ENCODE assay signal across 9 mouse cellular contexts in the genomic region with DNA sequence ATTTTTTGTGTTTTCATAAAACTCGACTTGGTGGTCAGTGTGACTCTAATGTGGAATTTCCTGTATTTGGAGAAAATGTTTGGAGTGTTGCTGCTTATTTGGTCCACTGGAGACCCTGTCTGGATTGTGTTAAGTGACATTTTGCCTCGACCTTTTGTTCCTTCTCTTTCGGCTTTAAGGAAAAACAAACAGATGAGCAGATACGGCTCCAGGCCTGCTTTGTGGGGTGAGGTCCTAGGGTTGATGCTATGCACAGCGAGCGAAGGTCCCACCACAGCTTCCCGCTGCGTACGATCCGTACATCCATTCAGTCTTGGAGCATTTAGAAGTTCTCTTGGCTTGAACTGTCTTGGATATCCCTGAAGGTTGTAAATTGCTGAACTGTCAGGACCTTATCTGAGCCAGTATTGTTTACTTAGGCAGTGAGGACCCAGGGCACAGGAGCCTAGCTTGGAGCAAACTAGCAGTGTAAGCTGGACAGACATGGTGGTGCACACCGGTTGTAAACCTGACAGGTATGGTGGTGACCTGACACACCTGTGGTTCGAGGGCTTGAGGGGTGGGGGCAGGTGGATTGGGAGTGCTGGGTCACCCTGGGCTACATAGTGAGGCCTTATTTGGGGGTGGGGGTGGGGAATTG.
DNase-seq lines count a peak whose midpoint lies in the region; ATAC-seq and TF ChIP-seq lines count a peak whose summit lies in the region.
"Had no signal": no experiment of that assay in that cellular context is flagged by ENCODE, and none has a peak within 500 bp of the region (broad histone marks: within the 10 kb centered on the region; RNA-seq: fewer than 3 reads in every experiment).

No protein-coding gene starts in this region.

- TF ChIP-seq EP300 in liver, embryonic 14.5 days (IDR thresholded peaks at IDR 0.05; ENCODE audit: low read depth) = no peak

- H3K4me2 ChIP-seq in kidney, embryonic 16.5 days (replicated peaks; ENCODE audit: low read depth, low read length) = no peak overlapping the region
- H3K4me2 ChIP-seq in embryonic facial prominence, embryonic 15.5 days (replicated peaks) = no peak overlapping the region
- no peak overlapping the region; the same call in 1 of the 2 replicates for H3K4me2 ChIP-seq in liver, embryonic 14.5 days (ENCODE audit: low read depth)

- H3K9me3 ChIP-seq in kidney, embryonic 16.5 days (ENCODE audit: low read length) = no peaks in the 10 kb centered on the region
- no peaks in the 10 kb centered on the region for H3K9me3 ChIP-seq in embryonic facial prominence, embryonic 15.5 days (replicated peaks)
- no peaks in the 10 kb centered on the region for H3K9me3 ChIP-seq in liver, embryonic 14.5 days (ENCODE audit: control insufficient read depth, low read length)

- TF ChIP-seq CTCF in liver, embryonic 14.5 days (IDR thresholded peaks at IDR 0.05; ENCODE audit: low read depth) = no peak

- peak overlapping the region; percentile 81 for H3K27ac ChIP-seq in kidney, embryonic 16.5 days (ENCODE audit: low read length)
- H3K27ac ChIP-seq in embryonic facial prominence, embryonic 15.5 days (replicated peaks) = peak overlapping the region; percentile 60
- H3K27ac ChIP-seq in liver, embryonic 14.5 days = no peak overlapping the region; the same call in 1 of the 2 replicates

- peak; percentile 62; the same call in 1 of the 2 replicates for ATAC-seq in kidney, embryonic 16.5 days (ENCODE audit: low FRiP score, low TSS enrichment)
- no peak for ATAC-seq in embryonic facial prominence, embryonic 15.5 days (ENCODE audit: insufficient number of reproducible peaks, low FRiP score, low TSS enrichment, low read depth)
- peak; percentile 41 for ATAC-seq in liver, embryonic 14.5 days (ENCODE audit: insufficient read depth)
- ATAC-seq: Patski had no signal

- peak; percentile 57 for DNase-seq in embryo, embryonic 10 days (ENCODE audit: low spot score)
- no peak for DNase-seq in embryo, embryonic 11 days
- DNase-seq in kidney, adult 18-20 months = no peak
- DNase-seq in liver, embryonic 14.5 days (ENCODE audit: low read depth in 3 of 3, low spot score in 3 of 3) = no peak
- no peak for DNase-seq in urinary bladder, adult 2 months (ENCODE audit: low spot score)
- DNase-seq in right cerebral cortex, postnatal 10 days (ENCODE audit: low spot score in 2 of 2) = no peak

- no peaks in the 10 kb centered on the region for H3K27me3 ChIP-seq in kidney, embryonic 16.5 days (ENCODE audit: insufficient read depth, low read length)
- H3K27me3 ChIP-seq in embryonic facial prominence, embryonic 15.5 days = no peaks in the 10 kb centered on the region
- no peaks in the 10 kb centered on the region for H3K27me3 ChIP-seq in liver, embryonic 14.5 days (ENCODE audit: control insufficient read depth, insufficient read depth, low read length)
- H3K27me3 ChIP-seq: Patski had no signal

- H3K36me3 ChIP-seq in kidney, embryonic 16.5 days (ENCODE audit: insufficient read depth, low read length) = no peaks in the 10 kb centered on the region
- H3K36me3 ChIP-seq in embryonic facial prominence, embryonic 15.5 days = no peaks in the 10 kb centered on the region
- no peaks in the 10 kb centered on the region for H3K36me3 ChIP-seq in liver, embryonic 14.5 days (replicated peaks; ENCODE audit: control insufficient read depth, insufficient read depth, low read depth)

- peak overlapping the region; percentile 31; the same call in 1 of the 2 replicates for H3K9ac ChIP-seq in kidney, embryonic 16.5 days (replicated peaks; ENCODE audit: low read length)
- H3K9ac ChIP-seq in embryonic facial prominence, embryonic 15.5 days = no peak overlapping the region
- no peak overlapping the region for H3K9ac ChIP-seq in liver, embryonic 14.5 days (replicated peaks)

- no peak overlapping the region for H3K4me3 ChIP-seq in kidney, embryonic 16.5 days (ENCODE audit: low read length)
- no peak overlapping the region for H3K4me3 ChIP-seq in embryonic facial prominence, embryonic 15.5 days (replicated peaks)
- no peak overlapping the region for H3K4me3 ChIP-seq in liver, embryonic 14.5 days (ENCODE audit: insufficient read depth in 1 of 2, low read depth in 2 of 2, low read length in 2 of 2)

- WGBS in kidney, embryonic 16.5 days = 27% methylated on average over 12 of the region's 12 CpGs
- WGBS in embryonic facial prominence, embryonic 15.5 days = 40% methylated on average over 12 of the region's 12 CpGs
- 61% methylated on average over 12 of the region's 12 CpGs for WGBS in liver, embryonic 14.5 days (ENCODE audit: insufficient replicate concordance)

- peaks cover 54% of the 10 kb centered on the region for H3K4me1 ChIP-seq in kidney, embryonic 16.5 days (ENCODE audit: insufficient read depth, low read length)
- H3K4me1 ChIP-seq in embryonic facial prominence, embryonic 15.5 days = peaks cover 53% of the 10 kb centered on the region
- H3K4me1 ChIP-seq in liver, embryonic 14.5 days (replicated peaks; ENCODE audit: control insufficient read depth in 2 of 2, insufficient read depth in 2 of 2, low read length in 1 of 2) = peaks cover 0 to 26% of the 10 kb centered on the region in 2 experiments; a peak in 2 of 4 replicates
